ENCODE assay signal across 12 mouse cellular contexts in the genomic region with DNA sequence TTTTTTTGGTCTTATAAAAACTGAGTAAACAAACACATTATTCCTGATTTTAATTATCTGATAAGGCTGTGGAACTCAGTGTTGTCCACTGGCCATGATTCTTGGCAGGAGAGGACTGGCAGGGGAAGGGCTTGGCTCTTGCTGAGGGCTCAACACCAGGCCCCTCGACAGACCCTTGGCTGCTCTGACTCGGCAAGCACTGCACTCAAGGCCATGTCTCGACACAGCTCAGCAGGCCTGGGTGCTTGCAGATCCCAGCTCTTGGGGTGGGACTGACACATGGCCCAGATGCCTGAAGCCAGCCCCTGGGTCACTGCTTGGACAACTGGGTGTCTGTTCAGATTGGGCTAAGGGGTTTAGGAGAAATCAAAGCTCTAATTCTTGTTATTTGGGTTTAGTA. TPM values are rescaled to one million over a fixed set of nuclear protein-coding genes. Genes with fewer than 3 reads are reported as not detected.
DNase-seq lines count a peak whose midpoint lies in the region.
"Had no signal": no experiment of that assay in that cellular context is flagged by ENCODE, and none has a peak within 500 bp of the region (broad histone marks: within the 10 kb centered on the region; RNA-seq: fewer than 3 reads in every experiment).

No protein-coding gene starts in this region.

- peaks cover 26% of the 10 kb centered on the region for H3K36me3 ChIP-seq in heart, embryonic 10.5 days
- H3K36me3 ChIP-seq: heart, embryonic 15.5 days had no signal

- peak; percentile 45 to 61 for DNase-seq in heart, adult 9 months (ENCODE audit: low spot score in 2 of 2)
- DNase-seq in heart, embryonic 10.5 days (ENCODE audit: low spot score): no peak
- peak; percentile 19 to 57 for DNase-seq in urinary bladder, postnatal 36 days (ENCODE audit: low spot score in 2 of 2)
- no peak for DNase-seq in urinary bladder, postnatal 25 days (ENCODE audit: low spot score)
- peak; percentile 36 for DNase-seq in kidney, adult 9 months
- peak; percentile 64 for DNase-seq in skeletal muscle tissue, adult 2 months (ENCODE audit: low read depth, low spot score)
- no peak for DNase-seq in right cerebral cortex, postnatal 36 days (ENCODE audit: low spot score in 2 of 2)
- DNase-seq in left cerebral cortex, adult 11 months (ENCODE audit: low spot score): no peak
- DNase-seq: cerebellum, adult 9-11 months; liver had no signal

- WGBS in heart, embryonic 10.5 days: 45% methylated on average over 3 of the region's 3 CpGs

- no peak overlapping the region for H3K27ac ChIP-seq in heart, embryonic 10.5 days
- H3K27ac ChIP-seq: heart, embryonic 15.5 days had no signal

- no peak overlapping the region for H3K4me3 ChIP-seq in heart, embryonic 10.5 days
- H3K4me3 ChIP-seq: heart, embryonic 15.5 days had no signal

- 0 out of 2 replicates have a peak, but pooled peaks cover 3% of the 10 kb centered on the region for H3K4me1 ChIP-seq in heart, embryonic 10.5 days
- H3K4me1 ChIP-seq: heart, embryonic 15.5 days had no signal

- H3K27me3 ChIP-seq in heart, embryonic 10.5 days (ENCODE audit: insufficient read depth, poor library complexity, severe bottlenecking): no peaks in the 10 kb centered on the region
- H3K27me3 ChIP-seq: heart, embryonic 15.5 days had no signal

- H3K9me3 ChIP-seq in heart, embryonic 10.5 days: no peaks in the 10 kb centered on the region
- H3K9me3 ChIP-seq: heart, embryonic 15.5 days had no signal

RNA-seq across cellular contexts. Expression of a gene that starts 11.4 kb away (rescaled TPM):
- polyA plus RNA-seq in heart, embryonic 10.5 days (2016; fragmentation: Nextera tagmentation; extraction: Ambion mirVana): 7.7 and 9.7 TPM in 2 replicates

RNA-seq across cellular contexts. Expression of a gene that starts 39.7 kb away (rescaled TPM):
- 0.20 TPM in 1 of 2 replicates, not detected in the other for polyA plus RNA-seq in heart, embryonic 10.5 days (2016; fragmentation: Nextera tagmentation; extraction: Ambion mirVana)
- polyA plus RNA-seq: forebrain, embryonic 16.5 days; heart, embryonic 15.5 days had no signal

Comparison
In these comparisons a context has a peak if more than half of its experiments do, and no peak if none do; other contexts are left out.
1. DNase-seq: peak in heart, adult 9 months (2 of 2), urinary bladder, postnatal 36 days (2 of 2), kidney, adult 9 months (single experiment) and skeletal muscle tissue, adult 2 months (single experiment); none in heart, embryonic 10.5 days (single experiment), urinary bladder, postnatal 25 days (single experiment), right cerebral cortex, postnatal 36 days (0 of 2) and left cerebral cortex, adult 11 months (single experiment).